Mouse (Mus musculus) C2C12 (cell line): ENCODE data around the gene Drg1.

ENCODE experiments used
- CTCF ChIP-seq: IDR thresholded peaks from one replicate; pipeline ENCODE4 v1.5.1; 2011; ENCODE audit not compliant: control insufficient read depth, insufficient read depth, insufficient read length
- MAX ChIP-seq: IDR thresholded peaks from one replicate; pipeline ENCODE4 v1.6.1; 2011; ENCODE audit warnings: mild to moderate bottlenecking, control low read depth
- MYOG ChIP-seq: IDR thresholded peaks from one replicate; pipeline ENCODE4 v1.6.1; 2011; ENCODE audit not compliant: control insufficient read depth, insufficient read length; ENCODE audit errors: extremely low read depth
- USF1 ChIP-seq: IDR thresholded peaks from one replicate; pipeline ENCODE4 v1.6.1; 2011; ENCODE audit warnings: low read depth, mild to moderate bottlenecking, control low read depth, moderate library complexity

GRCm38 (mm10) chr11:3201326-3202230 lies 64.6 kb downstream of the Drg1 start:
- TF ChIP-seq CTCF (no peak), USF1 (no peak), MYOG (no peak), MAX (no peak)
